Mouse (Mus musculus) C2C12 (cell line): ENCODE data around the gene Axin1.

Source experiments
- CEBPB ChIP-seq: IDR thresholded peaks from one replicate; pipeline ENCODE4 v1.6.1; 2011; ENCODE audit warnings: low read depth, mild to moderate bottlenecking, control low read depth, moderate library complexity
- CTCF ChIP-seq: IDR thresholded peaks from one replicate; pipeline ENCODE4 v1.5.1; 2011; ENCODE audit not compliant: control insufficient read depth, insufficient read depth, insufficient read length
- FOSL1 ChIP-seq: IDR thresholded peaks from one replicate; pipeline ENCODE4 v1.8.0; 2011; ENCODE audit warnings: mild to moderate bottlenecking, low read length; ENCODE audit not compliant: poor library complexity, insufficient read depth, severe bottlenecking
- MAX ChIP-seq: IDR thresholded peaks from one replicate; pipeline ENCODE4 v1.6.1; 2011; ENCODE audit warnings: mild to moderate bottlenecking, control low read depth
- MYOD1 ChIP-seq: IDR thresholded peaks from one replicate; pipeline ENCODE4 v1.6.1; 2011; ENCODE audit warnings: low read depth; ENCODE audit not compliant: control insufficient read depth, insufficient read length
- MYOG ChIP-seq: IDR thresholded peaks from one replicate; pipeline ENCODE4 v1.6.1; 2011; ENCODE audit not compliant: control insufficient read depth, insufficient read length; ENCODE audit errors: extremely low read depth
- USF1 ChIP-seq: IDR thresholded peaks from one replicate; pipeline ENCODE4 v1.6.1; 2011; ENCODE audit warnings: low read depth, mild to moderate bottlenecking, control low read depth, moderate library complexity

DNA sequence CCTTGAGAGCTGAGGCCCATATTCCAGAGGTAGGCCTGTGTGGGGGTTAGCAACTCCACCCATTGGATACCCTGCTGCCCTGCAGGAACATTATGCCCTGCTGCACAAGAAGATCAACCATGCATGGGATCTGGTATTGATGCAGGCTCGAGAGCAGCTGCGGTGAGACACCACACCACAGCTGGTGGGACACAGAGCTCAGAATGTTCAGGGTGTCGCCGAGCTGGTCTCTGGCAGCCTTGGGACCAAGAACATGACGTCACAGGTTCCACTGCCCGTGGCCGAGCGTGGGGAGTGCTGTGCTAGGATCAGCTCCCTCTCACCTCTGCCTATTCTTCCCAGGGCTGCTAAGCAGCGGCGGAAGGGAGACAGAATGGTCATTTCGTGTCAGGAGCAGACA, 66.3 kb downstream of the Axin1 start:
- TF ChIP-seq MAX = no peak
- no peak for TF ChIP-seq CTCF
- TF ChIP-seq MYOD1 = no peak
- no peak for TF ChIP-seq CEBPB
- no peak for TF ChIP-seq USF1
- no peak for TF ChIP-seq FOSL1
- TF ChIP-seq MYOG = no peak
